Mouse (Mus musculus) olfactory bulb, adult 2 months (tissue): ENCODE measurements at regions not wholly inside any gene's neighbourhood (a gene's known extent, or its start where the extent isn't known, plus 50 kb on each side); places are given as distances from the start of the nearest gene placed in this dataset.

Experiments
- H3K27ac ChIP-seq: fragments of 200-500 bp; 2 replicates; pipeline ENCODE4 v1.5.1; 2012; ENCODE audit warnings: low read depth, low read length; ENCODE audit not compliant: insufficient read depth
- H3K4me1 ChIP-seq: fragments of 200-500 bp; 2 replicates; pipeline ENCODE4 v1.6.1; 2012; ENCODE audit warnings: low read length; ENCODE audit not compliant: control insufficient read depth, insufficient read depth
- H3K4me3 ChIP-seq: fragments of 200-500 bp; 2 replicates; pipeline ENCODE4 v1.5.1; 2012; ENCODE audit warnings: mild to moderate bottlenecking, low read depth, low read length, moderate library complexity; ENCODE audit not compliant: insufficient read depth
- CTCF ChIP-seq: fragments of 200-500 bp; IDR thresholded peaks from 2 replicates; pipeline ENCODE4 v1.5.1; 2012; ENCODE audit warnings: low read depth, mild to moderate bottlenecking, low read length, moderate library complexity; ENCODE audit not compliant: insufficient read depth
- POLR2A ChIP-seq: fragments of 200-500 bp; IDR thresholded peaks from 2 replicates; pipeline ENCODE4 v1.6.1; 2012; ENCODE audit warnings: mild to moderate bottlenecking, low read depth, low read length, moderate library complexity; ENCODE audit not compliant: insufficient read depth
- WGBS: fragments of 180-500 bp; shearing (Covaris S2); methylation state at CpG from one replicate; pipeline ENCODE4 v1.1.7; 2018; 5-methylcytosine and 5-hydroxymethylcytosine counted together

DNA sequence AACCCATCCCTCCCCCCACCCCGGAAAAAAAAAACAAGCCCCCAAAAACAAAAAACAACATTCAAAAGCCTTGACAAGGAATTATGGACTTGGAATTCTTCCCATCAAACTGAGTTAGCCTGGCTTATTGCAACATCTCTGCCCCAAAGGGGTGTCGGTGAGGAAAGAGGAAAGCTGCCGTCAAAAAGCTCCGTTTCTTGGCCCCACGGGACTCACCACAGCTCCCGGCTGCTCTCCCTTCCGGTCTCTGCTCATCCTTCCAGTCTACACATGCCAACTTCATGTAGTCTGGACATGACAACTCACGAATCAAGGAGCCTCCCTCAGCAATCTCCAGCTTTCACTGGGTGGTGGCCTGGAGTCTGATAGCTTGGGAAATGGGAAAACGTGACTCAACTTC, 295.4 kb downstream of the Gm49356 start:
- WGBS: 83% methylated on average over 9 of the region's 9 CpGs
- Histone ChIP-seq H3K4me1 (peaks cover 4% of the 10 kb centered on the region; the same call in 1 of the 2 replicates), H3K4me3 (no peak overlapping the region), H3K27ac (no peak overlapping the region)
- TF ChIP-seq POLR2A (no peak), CTCF (no peak)

DNA sequence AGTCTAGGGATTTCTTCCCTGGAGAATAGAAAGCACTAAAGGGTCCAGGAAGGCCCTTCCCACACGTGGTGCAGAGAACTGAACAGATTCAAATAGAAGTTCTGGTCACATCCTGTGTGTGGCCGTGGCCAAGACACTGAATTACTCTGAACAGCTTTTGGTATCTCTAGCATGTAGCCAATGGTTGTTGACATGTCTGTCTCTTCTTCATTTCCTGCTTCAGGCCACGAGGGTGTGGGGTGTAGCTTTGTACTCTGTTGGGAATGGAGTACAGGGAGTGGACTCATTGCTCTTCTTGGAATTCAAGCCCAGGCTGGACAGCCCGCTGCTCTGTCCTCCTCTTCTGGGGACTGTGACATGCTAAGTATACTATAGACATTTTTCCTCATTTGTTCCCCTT, 298.5 kb downstream of the Gm49356 start:
- TF ChIP-seq POLR2A (no peak), CTCF (no peak)
- Histone ChIP-seq H3K27ac (no peak overlapping the region), H3K4me3 (no peak overlapping the region), H3K4me1 (peaks cover 4% of the 10 kb centered on the region; the same call in 1 of the 2 replicates)
- WGBS: 78% methylated on average over 4 of the region's 4 CpGs

DNA sequence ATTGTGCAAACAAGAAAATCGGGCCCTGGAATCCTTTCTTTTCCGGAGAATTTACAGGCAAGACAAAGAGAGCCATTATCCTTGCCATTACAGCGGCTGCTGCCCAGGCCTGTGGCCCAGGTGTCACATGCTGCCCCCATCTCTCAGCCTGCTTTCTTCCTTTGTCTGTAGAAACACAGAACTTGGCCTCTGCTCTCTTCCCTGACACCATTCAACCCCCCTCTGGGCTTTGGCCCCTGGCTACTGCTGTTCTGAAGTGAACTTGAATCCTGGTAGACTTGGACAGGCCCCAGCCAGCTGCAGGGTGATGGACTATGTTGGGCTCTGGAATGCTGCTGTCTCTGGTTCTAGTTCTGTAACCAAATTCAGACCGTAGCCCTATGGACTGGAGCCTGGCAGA, 299.3 kb downstream of the Gm49356 start:
- H3K4me1 ChIP-seq: peaks cover 4% of the 10 kb centered on the region; the same call in 1 of the 2 replicates
- no peak overlapping the region for H3K27ac ChIP-seq
- H3K4me3 ChIP-seq: no peak overlapping the region
- 43% methylated on average over 4 of the region's 4 CpGs for WGBS
- TF ChIP-seq POLR2A (no peak), CTCF (no peak)

DNA sequence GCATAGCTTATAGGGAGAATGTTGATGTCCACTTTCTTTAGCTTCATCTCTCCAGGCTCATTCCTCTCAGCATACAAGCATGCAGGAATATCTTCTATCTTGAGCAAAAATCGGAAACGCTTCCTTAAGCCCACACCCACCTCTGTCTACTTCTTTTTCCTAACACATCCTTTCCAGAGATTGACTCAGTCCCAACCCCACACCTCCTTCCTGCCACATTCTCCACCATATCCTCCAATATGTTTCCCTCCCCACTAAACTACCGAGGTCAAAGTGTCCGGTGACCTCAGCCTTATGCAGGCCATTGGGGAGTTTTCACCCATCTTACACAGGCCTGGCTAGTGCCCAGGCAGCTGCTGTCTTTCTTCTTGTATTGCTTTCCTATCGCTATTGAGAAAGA, 301.4 kb downstream of the Gm49356 start:
- Histone ChIP-seq H3K4me3 (no peak overlapping the region), H3K4me1 (peaks cover 4% of the 10 kb centered on the region; the same call in 1 of the 2 replicates), H3K27ac (no peak overlapping the region)
- WGBS: 88% methylated on average over 5 of the region's 5 CpGs
- no peak for TF ChIP-seq CTCF
- TF ChIP-seq POLR2A: no peak

DNA sequence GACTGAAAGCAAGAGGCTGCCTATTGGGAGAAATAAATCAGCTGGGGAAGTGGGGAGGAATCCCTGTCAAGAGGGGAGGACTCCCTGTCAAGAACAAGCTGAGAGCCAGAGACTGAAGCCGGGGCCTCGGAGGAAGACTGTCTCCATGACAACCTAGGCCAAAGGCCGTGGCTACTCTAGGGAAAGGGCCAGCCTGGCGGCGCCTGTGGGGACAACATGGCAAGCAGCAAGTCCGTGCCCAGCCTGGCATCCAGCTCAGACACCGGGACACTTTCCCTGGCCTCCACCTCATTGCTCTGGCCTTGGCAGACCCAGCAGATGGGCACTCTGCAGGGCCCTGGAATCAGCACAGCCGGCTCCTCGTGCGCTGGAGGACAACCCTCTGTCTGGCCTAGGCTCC, 305.3 kb downstream of the Gm49356 start:
- Histone ChIP-seq H3K27ac (no peak overlapping the region), H3K4me3 (no peak overlapping the region), H3K4me1 (peaks cover 17% of the 10 kb centered on the region)
- 52% methylated on average over 10 of the region's 10 CpGs for WGBS
- TF ChIP-seq CTCF: no peak
- TF ChIP-seq POLR2A: no peak

DNA sequence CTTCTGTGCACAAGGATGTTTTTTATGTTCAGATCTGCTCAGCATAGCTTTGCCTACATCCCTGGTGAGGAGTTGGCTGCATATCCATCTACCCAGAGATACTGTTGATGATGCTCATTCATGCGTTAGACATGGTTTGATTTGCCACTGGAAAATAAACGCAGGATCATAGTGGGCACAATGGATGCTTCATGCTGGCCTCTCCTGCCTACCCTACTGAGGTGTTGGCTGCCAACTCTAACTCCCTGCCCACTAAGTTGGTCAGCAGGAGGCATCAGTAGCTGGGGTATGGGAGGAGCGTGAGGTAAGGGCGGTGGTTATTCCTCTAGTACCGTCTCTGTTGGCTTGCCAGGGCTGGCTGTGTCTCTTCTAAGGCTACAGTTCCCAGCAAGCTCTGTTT, 307.3 kb downstream of the Gm49356 start:
- 73% methylated on average over 5 of the region's 5 CpGs for WGBS
- 0 out of 2 replicates have a peak overlapping the region, but pooled peaks have one; percentile 38 for H3K27ac ChIP-seq
- TF ChIP-seq POLR2A (no peak), CTCF (no peak)
- H3K4me3 ChIP-seq: no peak overlapping the region
- peaks cover 17% of the 10 kb centered on the region for H3K4me1 ChIP-seq

DNA sequence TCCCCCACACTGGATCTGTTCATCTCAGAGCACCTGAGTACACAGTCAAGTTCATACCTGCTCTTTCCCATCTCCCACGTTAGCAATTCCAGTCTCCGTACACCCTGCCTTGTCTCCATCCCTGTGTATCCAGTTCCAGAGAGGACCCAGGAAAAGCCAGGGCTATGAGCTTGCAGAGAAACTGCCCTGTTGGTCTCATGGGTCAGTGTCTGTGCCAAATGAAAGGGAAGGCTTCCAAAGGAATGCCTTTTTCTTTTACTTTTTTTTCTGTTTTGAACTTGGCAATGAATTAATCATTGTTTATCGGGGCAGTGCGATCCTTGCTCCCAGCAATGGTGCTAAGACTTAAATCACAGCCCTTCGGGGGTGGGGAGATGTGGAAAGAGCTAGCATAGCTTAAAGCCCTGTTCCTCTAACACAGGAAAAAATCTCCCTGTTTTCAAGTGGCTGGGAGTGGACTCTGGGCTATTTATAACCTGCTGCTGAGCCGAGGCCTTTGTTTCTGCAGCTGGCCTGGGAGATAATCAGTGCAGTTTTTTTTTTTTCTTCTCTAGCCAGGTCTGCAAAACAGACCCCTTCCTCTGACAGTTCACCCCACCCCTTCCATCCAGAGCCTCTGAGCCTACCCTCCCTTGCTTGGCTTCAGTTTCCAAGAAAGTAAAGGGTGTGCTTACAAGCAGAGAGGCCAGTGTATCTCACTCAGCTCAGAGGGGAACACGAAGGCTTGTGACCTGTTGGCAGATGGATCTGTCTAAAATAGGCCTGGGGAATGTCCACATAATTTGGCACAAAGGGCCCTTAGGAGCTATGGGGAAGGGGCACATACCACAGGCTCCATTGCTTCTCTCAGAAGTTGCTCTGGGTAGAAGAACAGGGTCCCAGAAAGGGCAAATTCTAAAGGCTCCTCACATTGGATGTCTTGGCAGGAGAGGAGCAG, 308.6 kb downstream of the Gm49356 start:
- H3K4me3 ChIP-seq: no peak overlapping the region
- TF ChIP-seq CTCF (no peak), POLR2A (no peak)
- WGBS: 10% methylated on average over 7 of the region's 7 CpGs
- peak overlapping the region; percentile 65 for H3K27ac ChIP-seq
- H3K4me1 ChIP-seq: peaks cover 17% of the 10 kb centered on the region

GRCm38 (mm10) chr15:59201386-59201785, 312.3 kb downstream of the Gm49356 start:
- Histone ChIP-seq H3K4me3 (no peak overlapping the region), H3K4me1 (peaks cover 17% of the 10 kb centered on the region), H3K27ac (no peak overlapping the region)
- no peak for TF ChIP-seq CTCF
- TF ChIP-seq POLR2A: no peak
- 81% methylated on average over 7 of the region's 7 CpGs for WGBS

DNA sequence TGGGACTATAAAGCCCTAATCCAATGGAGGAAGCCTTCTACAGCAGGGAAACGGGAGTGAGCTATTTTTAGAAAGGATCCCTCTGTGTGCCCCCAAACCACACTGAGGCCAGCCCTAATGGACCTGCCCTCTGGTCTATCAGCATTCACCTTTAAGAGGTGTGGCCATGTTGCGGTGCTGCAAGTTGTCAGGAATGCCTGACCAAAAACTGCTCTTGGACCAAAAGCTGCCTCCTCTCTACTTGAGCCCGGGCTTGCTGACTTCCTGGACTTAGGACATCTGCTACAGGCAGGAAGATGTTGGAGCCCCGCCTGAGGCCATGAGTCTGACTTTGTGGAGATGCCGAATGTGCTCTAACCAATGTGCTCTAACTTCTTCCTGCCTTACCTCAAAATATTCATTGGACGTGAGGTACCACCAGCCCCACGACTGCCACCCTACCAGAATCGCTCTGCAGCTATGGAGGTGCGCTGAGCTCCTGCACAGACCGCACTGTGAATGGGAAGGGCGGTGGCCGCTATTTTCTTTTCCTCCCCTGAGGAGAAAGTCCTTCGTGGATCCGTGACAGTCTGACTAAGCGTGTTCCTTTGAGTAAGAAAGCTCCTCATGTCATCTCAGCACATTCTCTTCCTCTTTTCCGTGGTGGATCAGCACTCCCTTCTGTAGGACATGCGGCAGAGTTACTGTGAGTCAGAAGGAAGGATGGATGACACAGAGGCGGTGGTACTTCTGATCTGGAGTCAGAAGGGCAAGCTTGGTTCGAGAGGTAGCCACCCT, 313.0 kb downstream of the Gm49356 start:
- TF ChIP-seq CTCF (no peak), POLR2A (no peak)
- peaks cover 11% of the 10 kb centered on the region for H3K4me1 ChIP-seq
- 86% methylated on average over 19 of the region's 19 CpGs for WGBS
- no peak overlapping the region for H3K27ac ChIP-seq
- H3K4me3 ChIP-seq: no peak overlapping the region
